Mouse (Mus musculus) hindbrain, embryonic 11.5 days (tissue): ENCODE data around the gene Ikzf2. TPM values are rescaled to one million over a fixed set of nuclear protein-coding genes. Genes with fewer than 3 reads are reported as not detected.

Source experiments
- ATAC-seq: fragments of 200-750 bp; cut with Nextera tagmentation; 2 replicates; pipeline ENCODE4 v1.8.0; 2017; ENCODE audit warnings: mild to moderate bottlenecking, moderate TSS enrichment, moderate library complexity; ENCODE audit not compliant: low FRiP score
- DNase-seq: peaks from one replicate; pipeline ENCODE4 v3.0.0-alpha.2; 2015; ENCODE audit warnings: low spot score
- H3K27ac ChIP-seq: fragments of 300-500 bp; sonication (generic); 2 replicates; pipeline ENCODE4 v1.5.1; 2014; ENCODE audit warnings: mild to moderate bottlenecking, low read depth, low read length
- H3K27me3 ChIP-seq: fragments of 300-500 bp; sonication (generic); 2 replicates; pipeline ENCODE4 v1.6.1; 2014; ENCODE audit warnings: mild to moderate bottlenecking, low read length, moderate library complexity, mixed read lengths; ENCODE audit not compliant: control insufficient read depth, insufficient read depth
- H3K36me3 ChIP-seq: fragments of 300-500 bp; sonication (generic); 2 replicates; pipeline ENCODE4 v1.6.1; 2014; ENCODE audit warnings: mild to moderate bottlenecking, low read length, moderate library complexity, mixed read lengths; ENCODE audit not compliant: control insufficient read depth, insufficient read depth
- H3K4me1 ChIP-seq: fragments of 300-500 bp; sonication (generic); replicated peaks from 2 replicates; pipeline ENCODE4 v1.6.1; 2014; ENCODE audit warnings: low read length, mixed read lengths; ENCODE audit not compliant: control insufficient read depth, insufficient read depth
- H3K4me2 ChIP-seq: fragments of 300-500 bp; sonication (generic); replicated peaks from 2 replicates; pipeline ENCODE4 v1.6.1; 2014; ENCODE audit warnings: mild to moderate bottlenecking, low read depth, low read length
- H3K4me3 ChIP-seq: fragments of 300-500 bp; sonication (generic); 2 replicates; pipeline ENCODE4 v1.5.1; 2014; ENCODE audit warnings: low read depth, low read length
- H3K9ac ChIP-seq: fragments of 300-500 bp; sonication (generic); 2 replicates; pipeline ENCODE4 v1.6.1; 2014; ENCODE audit warnings: low read depth, low read length
- H3K9me3 ChIP-seq: fragments of 300-500 bp; sonication (generic); 2 replicates; pipeline ENCODE4 v1.6.1; 2016; ENCODE audit warnings: low read length; ENCODE audit not compliant: control insufficient read depth
- WGBS: fragments of 180-500 bp; shearing (Covaris S2); extraction: QIAGEN DNeasy Blood & Tissue Kit; methylation state at CpG from one replicate; pipeline ENCODE4 v1.1.7; 2014; 5-methylcytosine and 5-hydroxymethylcytosine counted together
- polyA plus RNA-seq: library from polyadenylated mRNA; unstranded; fragments of >200 nt; fragmentation: Nextera tagmentation; extraction: Ambion mirVana; gene quantifications from 2 replicates; pipeline ENCODE4 v1.2.1, GENCODE M21; 2014

Ikzf2 gene
- polyA plus RNA-seq, 1 experiment from 2014 or later, result 5.1 TPM

DNA sequence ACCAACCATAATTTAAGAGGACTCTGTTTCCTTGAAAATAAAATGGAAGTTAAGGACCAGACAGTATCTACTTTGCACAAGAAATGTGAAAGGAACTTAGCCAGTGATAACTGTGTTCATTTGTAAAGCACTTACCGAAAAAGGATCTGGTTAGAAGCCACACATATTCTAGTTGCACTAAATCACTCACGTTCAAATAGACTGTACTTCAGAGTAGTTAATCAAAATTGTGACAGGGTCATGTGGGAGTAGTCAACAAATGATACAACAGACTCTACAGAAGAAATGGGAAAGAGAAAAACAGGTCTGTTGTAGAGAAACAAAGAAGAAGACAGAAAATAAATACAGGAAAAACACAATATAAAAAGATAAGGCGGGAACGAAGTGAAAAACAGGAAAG, 158.3 kb downstream of the Ikzf2 start:
- H3K4me1 ChIP-seq, result no peaks in the 10 kb centered on the region
- H3K36me3 ChIP-seq, result no peaks in the 10 kb centered on the region
- no peak overlapping the region for H3K4me3 ChIP-seq
- H3K4me2 ChIP-seq, result no peak overlapping the region
- ATAC-seq (no peak), DNase-seq (no peak)
- no peaks in the 10 kb centered on the region for H3K9me3 ChIP-seq
- WGBS, result 84% methylated on average over 4 of the region's 4 CpGs
- no peak overlapping the region for H3K27ac ChIP-seq
- no peak overlapping the region for H3K9ac ChIP-seq
- no peaks in the 10 kb centered on the region for H3K27me3 ChIP-seq

DNA sequence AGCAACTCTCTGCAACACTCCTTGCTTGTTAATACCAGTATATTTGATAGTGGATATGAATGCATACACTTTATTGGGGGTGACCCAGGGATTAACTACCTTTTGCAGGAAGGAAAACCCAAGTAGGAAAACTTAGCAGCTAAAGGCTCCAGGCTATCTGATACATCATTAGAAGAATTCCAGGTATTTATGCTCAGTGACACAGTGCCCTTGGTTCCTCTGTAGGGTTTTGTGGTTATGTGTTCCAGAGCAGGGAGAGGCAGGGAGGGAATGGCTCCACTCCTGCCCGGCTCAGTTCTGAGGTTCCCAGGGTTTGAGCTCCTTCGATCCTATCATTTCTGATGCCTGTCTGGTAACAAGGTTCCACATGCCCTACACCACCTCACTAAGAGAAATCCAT, 165.4 kb downstream of the Ikzf2 start:
- Histone ChIP-seq H3K9me3 (no peaks in the 10 kb centered on the region), H3K4me3 (no peak overlapping the region), H3K36me3 (no peaks in the 10 kb centered on the region), H3K4me2 (no peak overlapping the region), H3K4me1 (no peaks in the 10 kb centered on the region), H3K27me3 (no peaks in the 10 kb centered on the region), H3K27ac (no peak overlapping the region), H3K9ac (no peak overlapping the region)
- no peak for ATAC-seq
- 91% methylated on average over 2 of the region's 2 CpGs for WGBS
- no peak for DNase-seq

DNA sequence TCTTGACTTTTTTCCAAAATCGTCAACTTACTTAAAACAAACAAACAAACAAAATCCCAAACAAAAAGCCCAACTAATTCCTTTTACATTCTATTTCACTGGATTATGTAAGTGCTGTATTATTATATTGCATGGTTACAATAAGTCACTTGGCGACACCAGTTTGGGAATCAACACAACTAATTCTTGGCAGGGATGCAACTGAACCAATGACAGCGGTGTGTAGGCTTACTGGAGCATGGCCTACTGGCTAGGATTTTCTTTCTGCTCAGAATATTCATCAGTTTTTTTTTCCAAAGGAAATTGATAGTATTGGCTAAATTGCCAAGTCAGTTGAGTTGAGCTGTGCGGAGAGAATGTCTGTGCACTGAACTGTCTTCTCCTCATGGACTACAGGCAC, 167.7 kb downstream of the Ikzf2 start:
- Histone ChIP-seq H3K4me2 (no peak overlapping the region), H3K36me3 (no peaks in the 10 kb centered on the region), H3K9me3 (no peaks in the 10 kb centered on the region), H3K9ac (no peak overlapping the region), H3K27ac (no peak overlapping the region), H3K27me3 (no peaks in the 10 kb centered on the region), H3K4me3 (no peak overlapping the region), H3K4me1 (no peaks in the 10 kb centered on the region)
- WGBS, result 94% methylated on average over 4 of the region's 4 CpGs
- ATAC-seq, result no peak
- DNase-seq, result no peak

DNA sequence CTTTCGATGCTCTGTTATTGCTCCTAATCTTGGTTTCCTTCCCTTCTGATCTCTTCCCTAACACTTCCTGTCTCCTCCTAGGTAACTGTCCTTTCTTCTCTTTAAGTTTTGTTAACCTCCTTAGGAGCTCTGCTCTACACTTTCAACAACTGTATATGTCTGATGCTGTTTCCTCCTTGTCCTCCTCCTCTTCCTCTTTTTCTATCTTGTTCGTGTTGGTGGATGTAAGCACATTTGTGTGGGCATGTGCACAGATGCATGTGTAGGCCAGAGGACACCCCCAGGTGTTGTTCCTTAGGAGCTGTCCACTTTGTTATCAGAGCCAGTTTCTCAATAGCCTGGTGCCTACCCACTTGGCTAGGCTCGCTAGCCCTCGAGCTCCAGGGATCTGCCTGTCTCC, 169.0 kb downstream of the Ikzf2 start:
- Histone ChIP-seq H3K27ac (no peak overlapping the region), H3K36me3 (no peaks in the 10 kb centered on the region), H3K4me1 (no peaks in the 10 kb centered on the region), H3K9ac (no peak overlapping the region), H3K9me3 (no peaks in the 10 kb centered on the region), H3K4me3 (no peak overlapping the region), H3K4me2 (no peak overlapping the region), H3K27me3 (no peaks in the 10 kb centered on the region)
- WGBS, result 93% methylated on average over 4 of the region's 4 CpGs
- ATAC-seq (no peak), DNase-seq (no peak)

DNA sequence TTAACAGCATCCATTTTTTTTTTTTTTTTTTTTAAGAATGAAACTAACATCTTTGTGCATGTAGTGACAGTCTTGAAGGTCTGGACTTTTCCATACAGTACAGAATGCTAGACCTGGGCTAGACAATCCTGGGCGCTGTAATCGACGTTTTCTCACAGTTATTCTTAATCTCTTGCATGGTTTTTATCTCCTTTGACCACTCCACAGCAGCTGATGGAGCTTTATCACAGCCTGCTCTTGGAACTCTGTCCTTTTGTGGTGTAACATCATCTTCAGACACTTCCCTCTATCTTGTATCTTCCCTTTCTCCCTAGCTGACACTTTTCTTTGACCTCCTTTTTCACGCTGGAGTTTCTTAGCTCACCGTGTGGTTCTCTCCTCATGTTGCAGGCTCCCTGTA, 170.9 kb downstream of the Ikzf2 start:
- DNase-seq, result no peak
- H3K4me3 ChIP-seq, result no peak overlapping the region
- 77% methylated on average over 5 of the region's 5 CpGs for WGBS
- no peak overlapping the region for H3K27ac ChIP-seq
- ATAC-seq, result no peak
- H3K36me3 ChIP-seq, result no peaks in the 10 kb centered on the region
- no peaks in the 10 kb centered on the region for H3K9me3 ChIP-seq
- no peaks in the 10 kb centered on the region for H3K27me3 ChIP-seq
- H3K4me1 ChIP-seq, result no peaks in the 10 kb centered on the region
- no peak overlapping the region for H3K4me2 ChIP-seq
- no peak overlapping the region for H3K9ac ChIP-seq

DNA sequence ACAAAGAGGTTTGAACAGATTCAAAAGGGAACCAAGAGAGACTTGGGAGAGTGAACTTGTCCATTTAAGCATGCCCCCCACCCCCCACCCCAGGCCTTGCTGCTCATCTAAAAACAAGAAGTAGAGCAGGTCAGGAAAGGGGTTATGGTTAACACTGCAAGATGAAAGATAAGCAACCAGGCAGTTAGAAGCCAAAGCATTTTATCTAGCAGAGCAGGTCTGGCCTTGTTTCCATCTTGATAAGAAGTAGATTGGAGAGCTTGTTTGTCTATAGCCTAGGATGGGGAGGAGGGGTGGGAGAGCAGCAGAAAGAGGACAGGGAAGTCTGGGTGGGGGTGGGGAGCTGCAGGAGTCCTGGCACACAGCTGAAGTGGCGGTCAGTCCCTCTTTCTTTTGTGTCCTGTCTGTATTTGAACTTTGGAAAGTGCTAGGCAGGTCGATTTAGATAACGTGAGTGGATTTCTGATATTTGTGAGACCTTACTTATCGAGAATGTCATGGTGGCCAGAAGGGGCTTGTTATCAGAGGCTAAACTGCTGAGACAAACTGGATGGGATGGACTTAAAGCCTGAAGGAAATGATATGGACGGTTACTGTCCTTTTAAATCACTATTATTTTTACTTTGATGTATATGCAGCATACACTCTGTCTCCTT, 173.3 kb downstream of the Ikzf2 start:
- H3K4me2 ChIP-seq, result no peak overlapping the region
- ATAC-seq (no peak), DNase-seq (no peak)
- no peaks in the 10 kb centered on the region for H3K4me1 ChIP-seq
- no peaks in the 10 kb centered on the region for H3K9me3 ChIP-seq
- H3K27ac ChIP-seq, result no peak overlapping the region
- H3K27me3 ChIP-seq, result no peaks in the 10 kb centered on the region
- H3K4me3 ChIP-seq, result no peak overlapping the region
- WGBS, result 39% methylated on average over 5 of the region's 5 CpGs
- no peak overlapping the region for H3K9ac ChIP-seq
- no peaks in the 10 kb centered on the region for H3K36me3 ChIP-seq

DNA sequence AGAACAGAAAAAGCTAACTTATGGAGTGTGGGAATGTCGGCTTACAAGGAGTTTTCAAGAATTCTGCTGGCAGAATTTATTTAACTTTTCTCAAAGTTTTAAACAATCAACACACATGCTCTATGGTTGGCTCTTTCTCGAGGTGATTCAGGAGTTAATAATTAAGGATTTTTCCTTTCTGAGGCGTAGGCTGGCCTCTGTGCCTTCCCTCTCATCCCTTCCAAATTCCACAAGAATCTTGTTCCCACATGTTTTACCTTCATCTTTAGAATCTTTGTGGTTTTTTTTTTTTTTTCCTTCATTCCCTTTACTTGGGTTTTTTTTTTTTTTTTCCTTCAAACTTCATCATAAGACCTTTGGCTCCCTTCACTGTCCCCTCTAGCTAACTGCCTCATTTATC, 178.8 kb downstream of the Ikzf2 start:
- H3K36me3 ChIP-seq, result no peaks in the 10 kb centered on the region
- no peaks in the 10 kb centered on the region for H3K9me3 ChIP-seq
- DNase-seq (no peak), ATAC-seq (no peak)
- no peaks in the 10 kb centered on the region for H3K4me1 ChIP-seq
- no peak overlapping the region for H3K9ac ChIP-seq
- no peak overlapping the region for H3K27ac ChIP-seq
- WGBS, result 71% methylated on average over 3 of the region's 3 CpGs
- no peaks in the 10 kb centered on the region for H3K27me3 ChIP-seq
- no peak overlapping the region for H3K4me3 ChIP-seq
- no peak overlapping the region for H3K4me2 ChIP-seq

DNA sequence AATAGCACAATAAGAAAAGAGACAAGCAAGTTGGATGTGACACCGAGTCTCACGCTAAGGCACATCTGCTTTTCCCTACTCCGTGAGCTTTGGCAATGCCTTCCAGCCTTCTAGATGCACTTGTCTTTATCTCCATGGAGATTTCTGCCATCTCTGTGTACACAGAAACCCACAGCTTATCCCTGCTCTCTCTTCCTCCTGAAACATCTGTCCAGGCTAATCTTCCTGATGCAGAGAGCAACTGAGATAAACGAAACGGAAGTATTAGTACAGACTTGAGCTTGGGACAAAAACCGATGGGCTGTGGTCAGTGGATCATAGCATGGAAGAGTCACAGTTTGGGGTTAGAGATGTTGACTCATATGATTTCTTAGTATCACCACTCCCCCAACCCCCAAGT, 179.5 kb downstream of the Ikzf2 start:
- H3K9me3 ChIP-seq, result no peaks in the 10 kb centered on the region
- no peak overlapping the region for H3K27ac ChIP-seq
- no peak overlapping the region for H3K9ac ChIP-seq
- H3K36me3 ChIP-seq, result no peaks in the 10 kb centered on the region
- ATAC-seq (no peak), DNase-seq (no peak)
- no peak overlapping the region for H3K4me3 ChIP-seq
- H3K27me3 ChIP-seq, result no peaks in the 10 kb centered on the region
- 93% methylated on average over 6 of the region's 6 CpGs for WGBS
- no peaks in the 10 kb centered on the region for H3K4me1 ChIP-seq
- no peak overlapping the region for H3K4me2 ChIP-seq

DNA sequence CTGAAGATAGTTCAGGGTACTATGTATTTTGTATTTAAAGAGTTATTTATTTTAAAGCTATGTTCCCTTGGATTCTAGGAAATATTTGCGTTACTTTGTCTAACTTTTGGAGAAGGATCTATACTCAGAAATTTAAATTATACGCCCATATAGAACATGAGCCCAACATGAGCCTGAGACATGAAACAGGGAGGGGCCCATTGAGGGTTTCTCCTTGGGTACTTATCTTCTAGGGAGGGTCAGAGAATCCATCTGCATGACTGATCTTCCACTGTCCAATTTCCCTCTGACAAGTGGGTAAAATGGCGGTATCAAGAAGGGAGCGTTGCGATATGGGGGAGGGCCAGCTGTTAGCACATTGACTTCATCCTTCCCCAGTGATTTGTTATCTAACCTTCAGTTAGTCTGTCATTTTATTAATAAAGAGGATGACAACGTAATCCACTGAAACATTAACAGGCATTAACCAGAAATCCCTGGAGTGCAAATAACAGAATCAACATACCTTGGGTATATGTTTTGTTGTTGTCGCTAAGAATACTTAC, 180.4 kb downstream of the Ikzf2 start:
- Histone ChIP-seq H3K9me3 (no peaks in the 10 kb centered on the region), H3K36me3 (no peaks in the 10 kb centered on the region), H3K27ac (no peak overlapping the region), H3K9ac (no peak overlapping the region), H3K27me3 (no peaks in the 10 kb centered on the region), H3K4me1 (no peaks in the 10 kb centered on the region), H3K4me3 (no peak overlapping the region), H3K4me2 (no peak overlapping the region)
- ATAC-seq (no peak), DNase-seq (no peak)
- 96% methylated on average over 7 of the region's 7 CpGs for WGBS
